Mouse (Mus musculus): ENCODE results near the gene Pde11a.

- TF ChIP-seq CTCF (IDR thresholded peaks at IDR 0.05; ENCODE audit: insufficient read depth, low read depth, low read length) (no peak), POLR2A (IDR thresholded peaks at IDR 0.05; ENCODE audit: insufficient read depth, low read depth, low read length) (no peak)
These were observed 322.4 kb downstream of the Pde11a start for GRCm38 (mm10) chr2:76016136-76016535.

Measured in olfactory bulb, adult 2 months (tissue).